Mouse (Mus musculus): ENCODE data around the gene Tra2b. TPM values are rescaled to one million over a fixed set of nuclear protein-coding genes. Genes with fewer than 3 reads are reported as not detected.
"Not testable (repeated sequence)": the region's sequence is repeated elsewhere in the genome, so short reads cannot be mapped to it uniquely, and the experiment has no call there.

The Tra2b gene
- polyA plus RNA-seq, 1 experiment from 2014 or later, result 249 TPM

- Histone ChIP-seq H3K27ac (peak overlapping the region; percentile 68), H3K9ac (peak overlapping the region; percentile 72), H3K4me3 (peak overlapping the region; percentile 96), H3K27me3 (replicated peaks) (no peaks in the 10 kb centered on the region), H3K36me3 (peaks cover 12% of the 10 kb centered on the region; the same call in 1 of the 2 replicates), H3K4me1 (peaks cover 34% of the 10 kb centered on the region), H3K4me2 (peak overlapping the region; percentile 83), H3K9me3 (replicated peaks) (no peaks in the 10 kb centered on the region)
- WGBS (ENCODE audit: insufficient replicate concordance), result 33% methylated on average over 8 of the region's 8 CpGs
- ATAC-seq, result no peak
These were observed 579 bp upstream of the Tra2b start for GRCm38 (mm10) chr16:22266384-22266783.

GRCm38 (mm10) chr16:22264962-22265848, 600 bp downstream of the Tra2b start:
- Histone ChIP-seq H3K4me3 (peak overlapping the region; percentile 96), H3K9ac (peak overlapping the region; percentile 98), H3K4me1 (peaks cover 39% of the 10 kb centered on the region), H3K27ac (peak overlapping the region; percentile 95), H3K36me3 (peaks cover 17% of the 10 kb centered on the region; the same call in 1 of the 2 replicates), H3K4me2 (peak overlapping the region; percentile 83), H3K9me3 (replicated peaks) (no peaks in the 10 kb centered on the region), H3K27me3 (replicated peaks) (no peaks in the 10 kb centered on the region)
- ATAC-seq, result peak; percentile 57
- 1% methylated on average over 77 of the region's 81 CpGs for WGBS (ENCODE audit: insufficient replicate concordance)

DNA sequence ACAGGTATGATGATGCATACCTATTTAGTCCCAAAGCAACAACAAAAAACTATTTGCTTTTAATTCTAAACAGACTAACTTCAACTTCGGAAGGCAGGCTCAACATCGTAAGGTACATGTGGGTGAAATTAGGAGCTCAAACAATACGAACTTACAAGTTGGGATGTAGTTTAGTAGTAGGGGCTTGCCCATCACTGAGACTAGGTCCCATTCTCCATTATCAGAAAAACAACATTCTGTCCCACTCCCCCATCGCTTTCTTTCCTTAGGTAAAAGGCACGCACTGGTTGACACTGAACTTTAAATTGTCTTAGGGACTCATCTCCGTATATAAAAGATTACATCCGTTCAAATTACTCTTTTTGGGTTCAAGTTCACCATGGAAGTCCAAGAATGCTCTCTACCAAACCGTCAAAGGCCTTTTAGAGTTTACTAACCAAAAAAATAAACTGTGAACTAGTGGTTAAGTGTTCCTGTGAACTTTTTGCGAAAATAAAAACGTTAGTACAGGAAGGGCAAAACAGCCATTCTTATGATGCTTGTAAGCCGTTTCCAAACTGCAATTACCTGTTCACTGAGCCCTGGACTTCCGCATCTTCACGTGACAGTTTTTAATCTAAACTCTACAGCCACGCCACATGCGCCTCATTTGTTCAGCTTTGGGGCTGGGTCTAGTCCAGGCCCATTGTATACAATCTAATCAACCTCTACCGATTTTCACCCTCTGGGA, 1.4 kb downstream of the Tra2b start:
- peak overlapping the region; percentile 95 for H3K27ac ChIP-seq
- under 1% methylated on average over 16 of the region's 16 CpGs for WGBS (ENCODE audit: insufficient replicate concordance)
- no peak for ATAC-seq

DNA sequence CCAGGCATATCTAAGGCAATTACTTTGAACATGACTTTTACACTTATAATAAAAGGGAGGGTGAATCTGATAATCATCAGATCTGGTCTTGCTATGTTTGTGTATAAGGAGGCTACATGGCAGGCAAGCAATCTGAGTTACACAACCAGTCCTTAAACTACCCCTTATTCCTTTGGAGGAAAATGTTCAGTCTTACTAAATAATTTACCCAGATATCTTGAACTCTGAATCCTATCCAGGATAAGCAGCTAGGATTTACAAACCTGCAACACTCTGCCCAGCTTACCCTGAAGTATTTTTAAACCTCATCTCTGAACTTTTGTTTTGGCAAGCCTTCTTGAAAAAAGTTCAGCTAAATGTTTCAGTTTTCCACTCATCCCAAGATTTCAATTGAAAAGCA, 2.7 kb downstream of the Tra2b start:
- ATAC-seq, result no peak
- Histone ChIP-seq H3K4me2 (peak overlapping the region; percentile 83), H3K9me3 (replicated peaks) (no peaks in the 10 kb centered on the region), H3K9ac (peak overlapping the region; percentile 98), H3K4me3 (peak overlapping the region; percentile 96), H3K36me3 (peaks cover 24% of the 10 kb centered on the region), H3K27me3 (replicated peaks) (no peaks in the 10 kb centered on the region), H3K27ac (peak overlapping the region; percentile 54; the same call in 1 of the 2 replicates), H3K4me1 (peaks cover 47% of the 10 kb centered on the region)

More for the DNA sequence above, 1.4 kb downstream of the Tra2b start:
- peaks cover 17% of the 10 kb centered on the region; the same call in 1 of the 2 replicates for H3K36me3 ChIP-seq
- H3K27me3 ChIP-seq (replicated peaks), result no peaks in the 10 kb centered on the region
- no peaks in the 10 kb centered on the region for H3K9me3 ChIP-seq (replicated peaks)
- peak overlapping the region; percentile 96 for H3K4me3 ChIP-seq
- H3K4me1 ChIP-seq, result peaks cover 42% of the 10 kb centered on the region
- H3K4me2 ChIP-seq, result peak overlapping the region; percentile 83
- H3K9ac ChIP-seq, result peak overlapping the region; percentile 98

DNA sequence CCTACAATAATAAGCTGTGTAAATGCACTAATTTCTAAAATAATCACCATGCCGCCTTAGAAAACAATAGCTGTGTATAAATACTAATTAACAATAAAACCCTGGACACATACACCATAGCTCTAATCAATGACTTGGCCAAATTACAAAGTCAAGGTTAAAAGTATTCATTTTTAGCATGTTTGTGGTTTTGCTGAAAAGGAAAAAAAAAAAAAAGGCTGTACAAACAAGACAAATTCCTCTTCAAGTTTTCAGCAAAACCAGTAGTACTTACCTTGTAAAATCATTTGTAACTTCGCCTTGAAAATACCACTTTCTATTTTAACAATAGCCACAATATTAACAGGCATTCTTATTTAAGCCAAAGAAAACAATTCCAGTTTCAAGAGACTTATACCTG, 4.2 kb downstream of the Tra2b start:
- peak overlapping the region; percentile 17; the same call in 1 of the 2 replicates for H3K4me3 ChIP-seq
- H3K9me3 ChIP-seq (replicated peaks), result no peaks in the 10 kb centered on the region
- H3K9ac ChIP-seq, result no peak overlapping the region
- H3K27me3 ChIP-seq (replicated peaks), result no peaks in the 10 kb centered on the region
- WGBS (ENCODE audit: insufficient replicate concordance), result 68% methylated on average over 2 of the region's 2 CpGs
- peaks cover 34% of the 10 kb centered on the region for H3K36me3 ChIP-seq
- no peak for ATAC-seq
- H3K27ac ChIP-seq, result no peak overlapping the region
- H3K4me1 ChIP-seq, result peaks cover 44% of the 10 kb centered on the region
- H3K4me2 ChIP-seq, result peak overlapping the region; percentile 39; the same call in 1 of the 2 replicates

DNA sequence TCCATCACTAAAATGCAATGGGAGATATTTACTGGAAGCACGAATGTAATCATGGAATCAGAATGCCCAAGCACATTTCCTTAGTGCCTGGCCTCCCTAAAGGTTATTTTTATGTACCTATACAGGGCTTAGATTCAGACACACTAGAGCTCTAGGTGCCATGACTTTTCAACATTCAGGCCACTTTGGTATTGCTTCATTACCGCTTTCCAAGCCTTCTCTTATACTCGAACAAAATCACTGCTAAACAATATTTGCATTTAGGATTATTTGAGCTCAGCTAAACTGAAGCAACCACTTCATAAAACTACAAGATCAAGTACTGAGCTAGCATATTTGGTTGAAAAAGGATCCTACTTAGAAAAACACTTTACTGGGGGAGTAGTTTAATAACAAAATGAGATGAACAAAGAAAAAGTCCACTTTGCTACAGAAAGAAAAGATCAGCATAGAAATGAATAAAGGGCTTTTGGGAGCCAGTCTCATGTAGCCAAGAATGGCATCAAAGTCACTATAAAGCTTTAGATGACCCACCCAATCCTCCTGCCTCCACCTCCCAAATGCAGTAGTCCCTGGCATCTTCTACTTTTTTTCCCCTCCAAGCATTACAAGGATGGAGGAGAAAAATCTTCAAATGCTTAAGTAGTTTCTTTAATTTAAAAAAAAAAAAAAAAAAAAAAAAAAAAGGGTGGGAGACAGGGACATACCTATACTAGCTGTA, 5.2 kb downstream of the Tra2b start:
- 63% methylated on average over 3 of the region's 3 CpGs for WGBS (ENCODE audit: insufficient replicate concordance)
- Histone ChIP-seq H3K36me3 (peaks cover 43% of the 10 kb centered on the region), H3K4me1 (peaks cover 39% of the 10 kb centered on the region), H3K9me3 (replicated peaks) (no peaks in the 10 kb centered on the region), H3K27ac (no peak overlapping the region), H3K9ac (no peak overlapping the region), H3K4me2 (peak overlapping the region; percentile 23), H3K4me3 (no peak overlapping the region), H3K27me3 (replicated peaks) (no peaks in the 10 kb centered on the region)
- no peak for ATAC-seq

DNA sequence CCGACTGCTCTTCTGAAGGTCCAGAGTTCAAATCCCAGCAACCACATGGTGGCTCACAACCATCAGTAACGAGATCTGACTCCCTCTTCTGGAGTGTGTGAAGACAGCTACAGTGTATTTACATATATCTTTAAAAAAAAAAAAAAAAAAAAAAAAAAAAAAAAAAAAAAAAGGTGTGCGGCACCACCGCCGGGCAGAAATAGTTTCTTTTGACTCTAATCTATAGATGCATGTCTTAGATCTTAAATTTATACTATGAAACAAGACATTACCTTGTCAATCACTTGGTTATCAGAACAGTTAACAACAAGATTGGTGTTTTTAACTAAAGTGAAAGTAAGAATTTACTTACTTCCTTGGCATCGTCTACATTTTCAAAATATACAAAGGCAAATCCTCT, 13.6 kb downstream of the Tra2b start:
- not testable (repeated sequence) for H3K9me3 ChIP-seq (replicated peaks)

DNA sequence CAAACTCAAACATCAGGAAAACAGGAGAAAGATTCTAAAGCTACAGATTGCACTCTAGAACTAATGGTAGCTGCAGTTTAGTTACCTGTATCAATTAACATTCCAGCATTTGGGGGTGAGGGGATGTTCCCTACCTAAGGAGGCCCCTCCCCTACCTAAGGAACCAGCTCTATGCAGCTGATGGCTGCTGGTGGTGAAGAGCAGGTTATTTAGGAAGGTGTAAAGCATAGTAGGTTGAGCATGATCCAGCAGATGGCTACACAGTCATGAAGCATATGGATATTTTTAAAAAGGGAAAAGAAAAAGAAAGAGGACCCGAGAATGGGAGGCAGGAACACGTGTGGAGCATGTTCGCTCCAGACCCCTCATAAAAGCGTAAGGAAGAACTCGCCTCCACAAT, 15.5 kb downstream of the Tra2b start:
- Histone ChIP-seq H3K27ac (no peak overlapping the region), H3K36me3 (peaks cover 88% of the 10 kb centered on the region), H3K9ac (no peak overlapping the region), H3K4me2 (no peak overlapping the region), H3K27me3 (replicated peaks) (no peaks in the 10 kb centered on the region), H3K4me1 (no peaks in the 10 kb centered on the region), H3K9me3 (replicated peaks) (no peaks in the 10 kb centered on the region), H3K4me3 (no peak overlapping the region)
- WGBS (ENCODE audit: insufficient replicate concordance), result 89% methylated on average over 5 of the region's 5 CpGs
- ATAC-seq, result 0 out of 2 replicates have a peak, but pooled peaks have one; percentile 46

More for the DNA sequence above, 13.6 kb downstream of the Tra2b start:
- H3K4me3 ChIP-seq; ATAC-seq; H3K27ac ChIP-seq; H3K27me3 ChIP-seq (replicated peaks); H3K4me2 ChIP-seq; H3K9ac ChIP-seq; H3K4me1 ChIP-seq: not testable (repeated sequence)
- peaks cover 91% of the 10 kb centered on the region for H3K36me3 ChIP-seq
- 84% methylated on average over 6 of the region's 6 CpGs for WGBS (ENCODE audit: insufficient replicate concordance)

DNA sequence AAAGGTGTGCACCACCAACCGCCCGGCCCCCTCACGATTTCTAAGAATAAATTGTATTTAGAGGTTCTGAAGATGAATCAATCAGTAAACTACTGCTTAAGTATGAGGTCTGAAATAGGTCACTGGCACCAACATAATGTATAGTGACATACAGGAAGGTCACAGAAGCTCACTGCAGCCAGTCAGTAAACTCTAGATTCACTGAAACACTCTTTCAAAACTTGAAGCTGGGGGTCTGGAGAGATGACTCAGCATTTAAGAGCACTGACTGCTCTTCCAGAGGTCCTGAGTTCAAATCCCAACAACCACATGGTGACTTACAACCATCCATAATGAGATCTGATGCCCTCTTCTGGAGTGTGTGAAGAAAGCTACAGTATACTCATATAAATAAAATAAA, 16.1 kb downstream of the Tra2b start:
- peaks cover 88% of the 10 kb centered on the region for H3K36me3 ChIP-seq
- no peak overlapping the region for H3K4me3 ChIP-seq

DNA sequence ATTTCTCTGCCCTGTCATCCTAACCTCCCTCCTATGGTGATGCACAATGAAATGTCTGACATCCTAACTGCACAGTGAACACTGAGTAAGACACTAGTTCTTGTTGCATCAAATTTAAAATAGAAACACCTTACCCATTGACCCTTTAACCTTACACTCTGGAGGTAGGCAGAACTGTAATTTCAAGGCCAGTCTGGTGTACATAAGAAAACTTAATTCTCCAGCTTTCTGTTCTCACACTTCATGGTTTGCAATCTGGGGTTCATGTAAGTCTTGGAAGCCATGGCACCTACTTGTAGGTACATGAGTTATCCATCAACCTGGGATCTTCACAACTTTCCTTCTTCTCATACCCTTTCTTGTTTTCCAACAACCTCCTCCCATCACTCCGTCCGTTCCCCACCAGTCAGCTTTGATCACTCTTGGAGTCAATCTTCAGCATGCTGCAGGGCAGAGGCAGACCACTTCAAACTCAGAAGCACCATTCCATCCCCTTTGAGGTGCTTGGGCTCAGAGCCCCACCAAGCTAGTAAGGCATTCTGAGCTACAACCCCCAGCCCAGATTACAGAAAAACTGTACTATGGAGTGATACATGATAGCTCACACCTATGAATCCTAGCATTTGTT, 23.5 kb downstream of the Tra2b start:
- Histone ChIP-seq H3K9me3 (replicated peaks) (no peaks in the 10 kb centered on the region), H3K4me1 (no peaks in the 10 kb centered on the region), H3K36me3 (peaks cover 71% of the 10 kb centered on the region), H3K27ac (no peak overlapping the region), H3K4me3 (no peak overlapping the region), H3K9ac (no peak overlapping the region), H3K27me3 (replicated peaks) (no peaks in the 10 kb centered on the region), H3K4me2 (no peak overlapping the region)
- no peak for ATAC-seq
- 96% methylated on average over 2 of the region's 2 CpGs for WGBS (ENCODE audit: insufficient replicate concordance)

More for the DNA sequence above, 16.1 kb downstream of the Tra2b start:
- WGBS (ENCODE audit: insufficient replicate concordance), result 98% methylated on average over 3 of the region's 3 CpGs
- Histone ChIP-seq H3K4me1 (no peaks in the 10 kb centered on the region), H3K27me3 (replicated peaks) (no peaks in the 10 kb centered on the region), H3K9me3 (replicated peaks) (no peaks in the 10 kb centered on the region), H3K27ac (no peak overlapping the region), H3K9ac (no peak overlapping the region), H3K4me2 (no peak overlapping the region)
- ATAC-seq, result no peak
